Mouse (Mus musculus) bone marrow, adult 2 months (tissue): Measurements from ENCODE around the gene Gm9970.
A peak's percentile ranks its signal among the peaks of the same experiment; 100 is the strongest.

Experiments
- CTCF ChIP-seq: fragments of 200-500 bp; IDR thresholded peaks from 2 replicates; pipeline ENCODE4 v1.5.1; 2011; ENCODE audit warnings: low read length, control low read depth; ENCODE audit not compliant: control insufficient read depth, insufficient read depth
- POLR2A ChIP-seq: fragments of 200-500 bp; IDR thresholded peaks from 2 replicates; pipeline ENCODE4 v1.6.1; 2011; ENCODE audit warnings: low read depth, mild to moderate bottlenecking, control low read depth, low read length, borderline replicate concordance; ENCODE audit not compliant: control insufficient read depth

DNA sequence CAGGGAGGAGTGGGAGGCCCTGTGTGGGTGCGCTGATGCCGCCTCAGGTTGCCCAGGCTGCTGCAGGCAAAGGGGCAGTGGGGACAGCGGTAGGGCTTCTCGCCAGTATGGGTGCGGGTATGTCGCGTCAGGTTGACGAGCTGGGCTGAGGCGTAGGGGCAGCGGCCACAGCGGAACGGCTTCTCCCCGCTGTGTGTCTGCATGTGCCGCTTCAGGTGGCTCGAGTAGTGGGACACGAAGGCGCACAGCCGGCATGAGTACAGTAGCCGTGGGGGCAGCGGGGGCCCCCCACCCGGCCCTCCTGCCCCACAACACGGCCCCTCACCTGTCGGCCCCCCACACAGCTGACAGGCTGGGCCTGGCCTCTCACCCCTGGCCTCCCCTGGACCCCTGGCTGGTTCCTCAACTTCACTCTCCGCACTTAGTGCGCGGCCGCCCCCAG lies 40.7 kb downstream of the Gm9970 start:
- TF ChIP-seq CTCF (no peak), POLR2A (peak; percentile 54; the same call in 1 of the 2 replicates)
